Mouse (Mus musculus) CH12.LX (cell line): Measurements from ENCODE around the gene Art3. TPM values are rescaled to one million over a fixed set of nuclear protein-coding genes. Genes with fewer than 3 reads are reported as not detected.

Source experiments
- DNase-seq: peaks from one replicate; pipeline ENCODE4 v3.0.0-alpha.2; 2013; ENCODE audit errors: extremely low read depth
- H3K27ac ChIP-seq: 2 replicates; pipeline ENCODE4 v1.5.1; 2012; ENCODE audit warnings: low read depth, mild to moderate bottlenecking, control low read depth, moderate library complexity; ENCODE audit not compliant: insufficient read depth
- H3K27me3 ChIP-seq: replicated peaks from 2 replicates; pipeline ENCODE3; 2012; ENCODE audit warnings: inconsistent platforms
- H3K36me3 ChIP-seq, 2 experiments: replicated peaks in 1 of 2; 2 replicates each; pipeline versions ENCODE3 to v1.6.1; 2012; ENCODE audit warnings: inconsistent platforms in 1 of 2, low read length in 1 of 2, mild to moderate bottlenecking in 1 of 2, mixed read lengths in 1 of 2, moderate library complexity in 1 of 2; ENCODE audit not compliant: control insufficient read depth in 1 of 2, insufficient read depth in 1 of 2
- H3K4me1 ChIP-seq, 2 experiments: 2 replicates each; pipeline ENCODE4 v1.6.1; 2012; ENCODE audit warnings: inconsistent platforms in 1 of 2, moderate library complexity in 1 of 2; ENCODE audit not compliant: insufficient read depth in 2 of 2, control insufficient read depth in 1 of 2
- H3K4me2 ChIP-seq: 2 replicates; pipeline ENCODE4 v1.6.1; 2012; ENCODE audit warnings: low read depth, mild to moderate bottlenecking, control low read depth; ENCODE audit not compliant: poor library complexity, insufficient read depth, severe bottlenecking
- H3K4me3 ChIP-seq, 3 experiments: fragments of 150-350 bp in 1 of 3; sonication (generic) in 1 of 3; replicated peaks in 1 of 3; 2 replicates each; pipeline versions ENCODE3 to v1.5.1; 2011 to 2012; ENCODE audit warnings: low read depth in 2 of 3, low read length in 2 of 3, mild to moderate bottlenecking in 2 of 3, moderate library complexity in 2 of 3, control low read depth in 1 of 3, improper control_type of control experiment in 1 of 3, inconsistent platforms in 1 of 3, mixed read lengths in 1 of 3; ENCODE audit not compliant: poor library complexity in 1 of 3
- H3K79me2 ChIP-seq: replicated peaks from 2 replicates; pipeline ENCODE4 v1.6.1; 2012; ENCODE audit warnings: mild to moderate bottlenecking, moderate library complexity; ENCODE audit not compliant: control insufficient read depth, poor library complexity, insufficient read depth, severe bottlenecking; ENCODE audit errors: extremely low read depth
- H3K9ac ChIP-seq: 2 replicates; pipeline ENCODE4 v1.6.1; 2012; ENCODE audit warnings: low read depth, mild to moderate bottlenecking, control low read depth, moderate library complexity; ENCODE audit not compliant: insufficient read depth
- H3K9me3 ChIP-seq: replicated peaks from 2 replicates; pipeline ENCODE3; 2012; ENCODE audit warnings: low read length, inconsistent platforms, mixed read lengths
- BHLHE40 ChIP-seq: IDR thresholded peaks from 2 replicates; pipeline ENCODE4 v1.6.1; 2011; ENCODE audit warnings: mild to moderate bottlenecking, low read depth, low read length, improper control_type of control experiment
- CHD1 ChIP-seq: IDR thresholded peaks from 2 replicates; pipeline ENCODE4 v1.6.1; 2012; ENCODE audit warnings: low read depth, low read length, improper control_type of control experiment, inconsistent platforms
- CTCF ChIP-seq, 2 experiments: IDR thresholded peaks in 1 of 2; conservative IDR thresholded peaks in 1 of 2; 2 replicates each; pipeline ENCODE4 v1.5.1; 2011 to 2012; ENCODE audit warnings: low read depth in 2 of 2, low read length in 2 of 2, improper control_type of control experiment in 1 of 2, inconsistent platforms in 1 of 2, mild to moderate bottlenecking in 1 of 2, moderate library complexity in 1 of 2
- GABPA ChIP-seq: IDR thresholded peaks from 2 replicates; pipeline ENCODE4 v1.6.1; 2012; ENCODE audit warnings: low read depth, low read length, improper control_type of control experiment, inconsistent platforms; ENCODE audit not compliant: insufficient replicate concordance
- HCFC1 ChIP-seq: IDR thresholded peaks from 2 replicates; pipeline ENCODE4 v1.6.1; 2012; ENCODE audit warnings: low read depth, mild to moderate bottlenecking, inconsistent platforms, low read length, improper control_type of control experiment
- MAFK ChIP-seq: IDR thresholded peaks from 2 replicates; pipeline ENCODE4 v1.6.1; 2011; ENCODE audit warnings: low read length, improper control_type of control experiment; ENCODE audit not compliant: insufficient replicate concordance
- MEF2A ChIP-seq: IDR thresholded peaks from 2 replicates; pipeline ENCODE4 v1.6.1; 2014; ENCODE audit warnings: low read depth, mild to moderate bottlenecking, inconsistent platforms, low read length, improper control_type of control experiment, borderline replicate concordance
- MYC ChIP-seq: IDR thresholded peaks from 2 replicates; pipeline ENCODE4 v1.6.1; 2011; ENCODE audit warnings: low read depth, mild to moderate bottlenecking, improper control_type of control experiment, low read length
- NRF1 ChIP-seq: IDR thresholded peaks from 2 replicates; pipeline ENCODE4 v1.6.1; 2014; ENCODE audit warnings: low read depth, mild to moderate bottlenecking, inconsistent platforms, low read length, improper control_type of control experiment, moderate library complexity
- PAX5 ChIP-seq: IDR thresholded peaks from 2 replicates; pipeline ENCODE4 v1.6.1; 2012; ENCODE audit warnings: low read length, inconsistent platforms, mixed read lengths
- POLR2A ChIP-seq: IDR thresholded peaks from 2 replicates; pipeline ENCODE4 v1.6.1; 2011; ENCODE audit warnings: low read depth, mild to moderate bottlenecking, improper control_type of control experiment, low read length
- POLR2AphosphoS2 ChIP-seq: IDR thresholded peaks from 2 replicates; pipeline ENCODE4 v1.6.1; 2011; ENCODE audit warnings: low read depth, low read length, improper control_type of control experiment
- SMC3 ChIP-seq: IDR thresholded peaks from 2 replicates; pipeline ENCODE4 v1.6.1; 2011; ENCODE audit warnings: low read depth, low read length, improper control_type of control experiment
- TBP ChIP-seq: conservative IDR thresholded peaks from 2 replicates; pipeline ENCODE4 v1.6.1; 2011; ENCODE audit warnings: low read depth, low read length, improper control_type of control experiment
- UBTF ChIP-seq: IDR thresholded peaks from 2 replicates; pipeline ENCODE4 v1.6.1; 2012; ENCODE audit warnings: low read depth, mild to moderate bottlenecking, inconsistent platforms, low read length, improper control_type of control experiment, moderate library complexity
- USF1 ChIP-seq: IDR thresholded peaks from 2 replicates; pipeline ENCODE4 v1.6.1; 2014; ENCODE audit warnings: low read depth, mild to moderate bottlenecking, inconsistent platforms, low read length, improper control_type of control experiment
- ZC3H11A ChIP-seq: IDR thresholded peaks from 2 replicates; pipeline ENCODE4 v1.6.1; 2012; ENCODE audit warnings: low read depth, mild to moderate bottlenecking, inconsistent platforms, low read length, improper control_type of control experiment
- dilution Hi-C: fragments of 300-500 bp; cut with MboI; formaldehyde crosslinking; loops from 2 replicates; pipeline ENCODE4 v1.14.3; 2020; ENCODE audit warnings: low sequenced_read_pairs; ENCODE audit not compliant: extremely low pct_unique_long_range_greater_than_20kb, extremely low pct_ligation_motif_present
- in situ Hi-C: fragments of 300-500 bp; cut with MboI; formaldehyde crosslinking; loops from 3 replicates; pipeline ENCODE4 v1.14.3; 2019; ENCODE audit warnings: low sequenced_read_pairs, low pct_ligation_motif_present, low pct_unique_long_range_greater_than_20kb, mixed read lengths
- polyA plus RNA-seq: library from polyadenylated mRNA; unstranded; fragments of >175 nt; gene quantifications from 2 replicates; pipeline ENCODE4 v1.2.1, GENCODE M21; 2012; ENCODE audit warnings: low read depth; ENCODE audit not compliant: insufficient read length
- total RNA-seq, 2 experiments: library from RNA; depleted of rRNA; stranded (reverse); fragments of 300-350 nt in 1 of 2; fragments of >200 nt in 1 of 2; gene quantifications; 2 replicates each; pipeline ENCODE4 v1.2.3; 2012 to 2014

The Art3 gene
- total and polyA plus RNA-seq, 3 experiments = 0.34 TPM; not detected in 2

GRCm38 (mm10) chr5:92387433-92387832 lies 55.8 kb downstream of the Art3 start (continued):
- TF ChIP-seq USF1 (no peak), MAFK (0 out of 2 replicates have a peak, but pooled peaks have one; percentile 50)

DNA sequence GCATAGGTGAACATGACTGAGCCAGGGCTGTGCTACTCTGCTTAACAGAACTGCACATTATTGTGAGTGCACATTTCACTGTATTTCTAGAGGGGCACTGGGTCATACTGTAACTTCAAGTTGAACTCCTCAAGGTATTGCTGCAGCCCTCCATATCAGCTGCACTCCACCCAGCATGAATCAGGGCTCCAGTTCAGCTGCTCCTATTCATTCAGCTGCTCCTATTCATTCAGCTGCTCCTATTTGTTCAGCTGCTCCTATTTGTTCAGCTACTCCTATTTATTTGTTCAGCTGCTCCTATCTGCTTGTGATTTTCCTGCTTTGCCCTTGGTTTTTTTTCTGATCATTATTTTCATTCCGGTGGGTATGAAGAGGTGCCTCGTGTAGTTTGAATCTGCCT lies 58.4 kb downstream of the Art3 start:
- Histone ChIP-seq H3K4me2 (no peak overlapping the region), H3K36me3 (no peaks in the 10 kb centered on the region)
- in situ Hi-C loops = no loop called here

DNA sequence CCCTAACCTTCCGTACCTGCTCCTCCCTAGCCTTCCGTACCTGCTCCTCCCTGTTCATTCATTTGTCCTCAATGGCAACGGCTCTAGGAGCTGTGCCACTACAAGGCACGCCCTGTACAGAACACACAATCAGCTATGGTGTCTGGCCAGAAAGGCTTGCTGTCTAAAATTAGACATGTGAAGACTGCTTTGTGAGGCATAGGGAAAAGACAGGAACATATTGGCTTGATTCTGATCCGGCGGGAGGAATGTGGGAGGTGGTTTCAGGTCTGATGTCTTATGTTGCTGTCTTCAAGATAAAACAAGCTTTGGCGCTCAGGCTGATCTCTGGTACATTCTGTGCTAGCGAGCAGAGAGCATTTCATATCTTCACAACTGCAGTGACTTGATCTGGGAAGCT lies 59.0 kb downstream of the Art3 start:
- TF ChIP-seq TBP (no peak), MYC (no peak), UBTF (no peak), SMC3 (no peak), CHD1 (no peak), MEF2A (no peak), POLR2A (no peak), BHLHE40 (no peak), MAFK (no peak), CTCF (conservative IDR thresholded peaks at IDR 0.05 in 1 of 2, IDR thresholded peaks at IDR 0.05 in 1 of 2; ENCODE audit: low read depth in 2 of 2, low read length in 2 of 2) (no peak), USF1 (no peak), ZC3H11A (no peak), NRF1 (no peak), PAX5 (no peak), HCFC1 (no peak), GABPA (no peak)
- Histone ChIP-seq H3K4me1 (peaks cover 0 to 12% of the 10 kb centered on the region in 2 experiments; a peak in 2 of 4 replicates), H3K27me3 (peaks cover 17% of the 10 kb centered on the region), H3K79me2 (no peaks in the 10 kb centered on the region), H3K36me3 (no peaks in the 10 kb centered on the region), H3K9me3 (no peaks in the 10 kb centered on the region), H3K4me2 (no peak overlapping the region), H3K27ac (no peak overlapping the region), H3K4me3 (no peak overlapping the region), H3K9ac (no peak overlapping the region)
- in situ Hi-C loops = no loop called here
- no peak for DNase-seq
- dilution Hi-C loops = no loop called here

More for the DNA sequence above, 58.4 kb downstream of the Art3 start:
- Histone ChIP-seq H3K9me3 (no peaks in the 10 kb centered on the region), H3K4me3 (no peak overlapping the region), H3K9ac (no peak overlapping the region), H3K79me2 (no peaks in the 10 kb centered on the region), H3K27ac (no peak overlapping the region), H3K27me3 (peaks cover 17% of the 10 kb centered on the region), H3K4me1 (peaks cover 0 to 12% of the 10 kb centered on the region in 2 experiments; a peak in 2 of 4 replicates)
- dilution Hi-C loops = no loop called here
- no peak for DNase-seq
- TF ChIP-seq POLR2AphosphoS2 = no peak
